Mouse (Mus musculus) cerebellum, adult 2 months (tissue): ENCODE measurements around the gene Tmem270.

ENCODE experiments used
- CTCF ChIP-seq: fragments of 200-500 bp; IDR thresholded peaks from 2 replicates; pipeline ENCODE4 v1.5.1; 2011; ENCODE audit warnings: low read depth, mild to moderate bottlenecking, control low read depth, low read length, moderate library complexity, borderline replicate concordance; ENCODE audit not compliant: insufficient read depth
- POLR2A ChIP-seq: fragments of 200-500 bp; IDR thresholded peaks from 2 replicates; pipeline ENCODE4 v1.6.1; 2011; ENCODE audit warnings: low read length, control low read depth, borderline replicate concordance; ENCODE audit not compliant: insufficient read depth

GRCm38 (mm10) chr5:134932179-134932902 is 25.8 kb upstream of the Tmem270 start, which contains the start of gene Mettl27:
- TF ChIP-seq CTCF = no peak
- no peak for TF ChIP-seq POLR2A
